Mouse (Mus musculus) heart, adult 2 months (tissue): Measurements from ENCODE around the gene Zmynd11. TPM values are rescaled to one million over a fixed set of nuclear protein-coding genes. Genes with fewer than 3 reads are reported as not detected.

Source experiments
- DNase-seq, 2 experiments: peaks; one replicate each; pipeline ENCODE4 v3.0.0; 2021
- H3K27ac ChIP-seq: fragments of 200-600 bp; 2 replicates; pipeline ENCODE4 v1.8.1; 2022
- H3K27me3 ChIP-seq: fragments of 200-500 bp; 2 replicates; pipeline ENCODE4 v1.6.1; 2012; ENCODE audit warnings: mild to moderate bottlenecking, low read length, inconsistent platforms, mixed read lengths; ENCODE audit not compliant: control insufficient read depth, insufficient read depth
- H3K36me3 ChIP-seq: fragments of 200-500 bp; 2 replicates; pipeline ENCODE4 v1.6.1; 2012; ENCODE audit warnings: low read length, inconsistent platforms; ENCODE audit not compliant: control insufficient read depth, insufficient read depth
- H3K4me1 ChIP-seq: fragments of 200-500 bp; 2 replicates; pipeline ENCODE4 v1.6.1; 2011; ENCODE audit warnings: low read length; ENCODE audit not compliant: control insufficient read depth, insufficient read depth
- H3K4me3 ChIP-seq: fragments of 200-600 bp; 2 replicates; pipeline ENCODE4 v1.8.1; 2022
- H3K79me2 ChIP-seq: fragments of 200-500 bp; replicated peaks from 2 replicates; pipeline ENCODE4 v1.6.1; 2012; ENCODE audit warnings: mild to moderate bottlenecking, inconsistent platforms, low read length, moderate library complexity, mixed read lengths; ENCODE audit not compliant: control insufficient read depth, insufficient read depth
- H3K9ac ChIP-seq: fragments of 200-500 bp; 2 replicates; pipeline ENCODE4 v1.6.1; 2012; ENCODE audit warnings: low read depth, mild to moderate bottlenecking, control low read depth, inconsistent platforms, low read length, mixed read lengths
- CTCF ChIP-seq: fragments of 200-600 bp; IDR thresholded peaks from 2 replicates; pipeline ENCODE4 v1.8.1; 2022; ENCODE audit warnings: antibody characterized with exemption, mild to moderate bottlenecking, moderate library complexity
- EP300 ChIP-seq: fragments of 200-500 bp; IDR thresholded peaks from 2 replicates; pipeline ENCODE4 v1.6.1; 2011; ENCODE audit warnings: low read depth, low read length, control low read depth; ENCODE audit not compliant: insufficient read depth
- POLR2A ChIP-seq: fragments of 200-500 bp; IDR thresholded peaks from 2 replicates; pipeline ENCODE4 v1.6.1; 2011; ENCODE audit warnings: mild to moderate bottlenecking, low read depth, low read length, control low read depth; ENCODE audit not compliant: insufficient read depth
- WGBS: fragments of 180-500 bp; shearing (Covaris S2); methylation state at CpG from one replicate; pipeline ENCODE4 v1.1.7; 2018; 5-methylcytosine and 5-hydroxymethylcytosine counted together
- intact Hi-C: fragments of 180-260 bp; cut with DNase I; formaldehyde crosslinking; loops from one replicate; pipeline ENCODE4 v1.15.1; 2025
- polyA plus RNA-seq: library from polyadenylated mRNA; depleted of rRNA; stranded (reverse); fragments of >200 nt; gene quantifications from 2 replicates; pipeline ENCODE4 v1.2.3, GENCODE M21; 2012
- total RNA-seq, 2 experiments: library from RNA; stranded (reverse); gene quantifications; 2 replicates each; pipeline ENCODE4 v1.2.3; 2021

Gene Zmynd11
- total and polyA plus RNA-seq, 3 experiments, result 48.0 to 129 (median 115) TPM

GRCm38 (mm10) chr13:9674126-9674525 lies 91.0 kb downstream of the Zmynd11 start:
- no peak for TF ChIP-seq EP300
- no peak for TF ChIP-seq CTCF
- no peak for TF ChIP-seq POLR2A
- Histone ChIP-seq H3K79me2 (no peaks in the 10 kb centered on the region), H3K36me3 (no peaks in the 10 kb centered on the region), H3K4me3 (no peak overlapping the region), H3K27me3 (no peaks in the 10 kb centered on the region), H3K4me1 (no peaks in the 10 kb centered on the region; the same call in 1 of the 2 replicates), H3K27ac (no peak overlapping the region), H3K9ac (no peak overlapping the region)
- 100% methylated on average over 1 of the region's 1 CpGs for WGBS
- no peak for DNase-seq
- intact Hi-C loops, result no loop called here

- Histone ChIP-seq H3K4me1 (no peaks in the 10 kb centered on the region; the same call in none of the 2 replicates), H3K9ac (no peak overlapping the region), H3K27me3 (no peaks in the 10 kb centered on the region), H3K4me3 (no peak overlapping the region), H3K79me2 (no peaks in the 10 kb centered on the region), H3K36me3 (0 out of 2 replicates have a peak, but pooled peaks cover 2% of the 10 kb centered on the region), H3K27ac (no peak overlapping the region)
- TF ChIP-seq CTCF, result no peak
- no peak for TF ChIP-seq POLR2A
- TF ChIP-seq EP300, result no peak
- DNase-seq, result no peak
- 89% methylated on average over 5 of the region's 5 CpGs for WGBS
- intact Hi-C loops, result no loop called here
These were observed 95.9 kb downstream of the Zmynd11 start for GRCm38 (mm10) chr13:9669246-9669645.

DNA sequence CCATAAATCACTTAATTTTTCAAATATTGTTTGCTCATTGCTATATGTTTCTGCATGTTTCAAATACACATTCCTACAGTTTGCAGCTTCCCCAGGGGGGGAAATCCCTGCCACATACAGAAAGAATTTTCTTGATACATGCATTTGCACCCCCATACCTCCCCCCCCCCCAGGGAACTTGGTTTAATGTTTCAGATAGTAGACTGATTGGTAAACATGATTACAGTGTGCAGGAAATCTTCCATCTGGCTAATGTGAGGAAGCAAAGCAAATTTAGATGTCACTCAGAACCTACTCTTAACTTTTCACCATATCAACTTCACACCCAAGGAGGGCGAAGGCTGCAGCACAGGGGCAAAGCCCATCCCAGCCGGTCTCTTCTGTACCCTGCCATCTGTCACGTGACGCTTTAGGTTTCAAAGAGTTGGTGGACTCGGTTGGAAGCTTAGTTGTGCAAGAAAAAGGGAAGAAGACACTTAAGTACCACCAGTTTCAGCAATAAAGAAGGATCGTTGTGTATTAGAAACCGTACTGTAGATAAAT lies 97.1 kb downstream of the Zmynd11 start:
- intact Hi-C loops, result no loop called here
- Histone ChIP-seq H3K27ac (no peak overlapping the region), H3K36me3 (0 out of 2 replicates have a peak, but pooled peaks cover 2% of the 10 kb centered on the region), H3K27me3 (no peaks in the 10 kb centered on the region), H3K79me2 (no peaks in the 10 kb centered on the region), H3K4me3 (no peak overlapping the region), H3K4me1 (no peaks in the 10 kb centered on the region; the same call in none of the 2 replicates), H3K9ac (no peak overlapping the region)
- DNase-seq, result no peak
- TF ChIP-seq POLR2A, result no peak
- no peak for TF ChIP-seq EP300
- no peak for TF ChIP-seq CTCF
- 79% methylated on average over 7 of the region's 7 CpGs for WGBS

DNA sequence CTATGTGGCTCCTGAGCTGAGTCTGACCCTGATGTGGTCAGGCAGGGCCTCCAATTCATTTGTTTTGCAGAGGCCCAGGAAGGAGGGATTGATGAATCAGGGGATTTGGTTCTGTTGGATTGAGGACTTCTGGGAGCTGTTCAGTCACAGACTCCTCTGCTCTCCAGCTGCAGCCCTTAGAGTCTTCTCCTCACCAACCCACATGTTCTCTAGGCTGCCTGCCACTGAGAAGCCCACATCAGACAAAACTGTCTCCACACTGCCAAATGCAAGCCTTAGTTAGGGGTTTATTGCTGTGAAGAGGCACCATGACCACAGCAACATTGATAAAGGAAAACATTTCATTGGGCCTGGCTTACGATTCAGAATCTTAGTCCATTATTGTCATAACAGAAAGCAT lies 101.5 kb downstream of the Zmynd11 start:
- intact Hi-C loops, result no loop called here
- Histone ChIP-seq H3K36me3 (0 out of 2 replicates have a peak, but pooled peaks cover 2% of the 10 kb centered on the region), H3K9ac (no peak overlapping the region), H3K27ac (no peak overlapping the region), H3K4me1 (no peaks in the 10 kb centered on the region; the same call in 1 of the 2 replicates), H3K79me2 (no peaks in the 10 kb centered on the region), H3K4me3 (no peak overlapping the region), H3K27me3 (no peaks in the 10 kb centered on the region)
- TF ChIP-seq EP300 (no peak), CTCF (no peak), POLR2A (no peak)
- no peak for DNase-seq
- 95% methylated on average over 1 of the region's 1 CpGs for WGBS

DNA sequence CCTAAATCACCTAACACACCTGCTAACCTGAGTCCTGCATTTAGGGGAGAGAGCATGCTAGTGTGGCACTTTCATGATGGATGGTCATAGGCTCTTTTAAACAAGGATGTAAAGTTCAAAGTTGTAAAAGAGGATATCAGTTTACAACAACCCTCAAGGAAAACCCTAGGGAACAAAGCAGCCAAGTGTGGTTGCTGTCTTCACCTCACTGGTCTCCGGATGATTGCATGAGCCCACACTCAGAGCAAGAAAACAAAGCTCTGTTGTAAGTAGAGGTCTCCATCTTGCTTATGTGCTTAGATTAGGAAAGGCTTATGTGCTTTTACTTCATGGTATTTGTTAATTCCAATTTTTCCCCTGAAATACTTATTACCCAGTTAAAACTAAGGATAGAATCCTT lies 104.4 kb downstream of the Zmynd11 start:
- no peak for TF ChIP-seq POLR2A
- no peak for TF ChIP-seq EP300
- TF ChIP-seq CTCF, result no peak
- DNase-seq, result no peak
- no peaks in the 10 kb centered on the region for H3K79me2 ChIP-seq
- intact Hi-C loops, result no loop called here
- no peaks in the 10 kb centered on the region for H3K27me3 ChIP-seq
- no peaks in the 10 kb centered on the region for H3K4me1 ChIP-seq
- 69% methylated on average over 1 of the region's 1 CpGs for WGBS
- H3K27ac ChIP-seq, result no peak overlapping the region
- no peaks in the 10 kb centered on the region for H3K36me3 ChIP-seq
- no peak overlapping the region for H3K9ac ChIP-seq
- no peak overlapping the region for H3K4me3 ChIP-seq

DNA sequence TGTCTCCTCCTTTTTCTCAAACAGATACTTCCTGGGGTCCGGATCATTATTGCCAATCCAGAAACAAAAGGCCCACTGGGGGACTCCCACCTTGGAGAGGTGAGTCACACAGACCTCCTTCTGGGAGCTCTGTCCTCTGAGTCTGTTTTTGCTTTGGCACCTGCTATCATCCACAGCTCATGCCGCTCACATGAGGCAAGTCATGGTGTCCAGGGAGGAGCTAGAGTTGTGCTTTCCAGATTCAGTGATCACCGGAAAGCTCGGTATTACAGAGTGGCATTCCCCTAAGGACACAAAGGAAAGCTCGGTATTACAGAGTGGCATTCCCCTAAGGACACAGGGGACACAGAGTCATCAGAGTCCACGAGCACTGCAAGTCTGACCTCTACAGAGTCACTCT lies 108.5 kb downstream of the Zmynd11 start:
- no peak for TF ChIP-seq EP300
- Histone ChIP-seq H3K4me3 (no peak overlapping the region), H3K36me3 (no peaks in the 10 kb centered on the region), H3K79me2 (no peaks in the 10 kb centered on the region), H3K27me3 (no peaks in the 10 kb centered on the region), H3K9ac (no peak overlapping the region), H3K4me1 (no peaks in the 10 kb centered on the region), H3K27ac (no peak overlapping the region)
- WGBS, result 82% methylated on average over 6 of the region's 6 CpGs
- no peak for DNase-seq
- intact Hi-C loops, result no loop called here
